Mouse (Mus musculus): ENCODE measurements around the gene Agtrap.

Agtrap gene

GRCm38 (mm10) chr4:148035440-148035839 is 52.4 kb downstream of the Agtrap start:
- POLR2A ChIA-PET: interaction anchor here (0.6 to 43.0 kb wide), 19 partner anchors 1 to 413 kb away, joined by 3 to 812 read pairs (median 3); partner anchors contain the start of genes Agtrap (in 2 of the 4), Clcn6 (in 1 of the 4), Disp3 (in 1 of the 4) and Mthfr (in 1 of the 4)
- CTCF ChIA-PET: interaction anchor here in 1 of 4 experiments (0.6 kb wide), 1 partner anchor 80 kb away, joined by 4 read pairs; no protein-coding TSS in a partner anchor

- CTCF ChIA-PET: no interaction called here
- POLR2A ChIA-PET: interaction anchor here in 3 of 4 experiments (0.7 to 43.0 kb wide), 23 partner anchors 0 to 120 kb away, joined by 3 to 812 read pairs (median 7); partner anchors contain the start of genes Agtrap (in 2 of the 3), Nppb (in 2 of the 3), Clcn6 (in 1 of the 3) and Mthfr (in 1 of the 3)
These were observed 53.9 kb downstream of the Agtrap start for GRCm38 (mm10) chr4:148033858-148034410.

- POLR2A ChIA-PET: interaction anchor here in 2 of 4 experiments (0.6 to 43.0 kb wide), 11 partner anchors 8 to 147 kb away, joined by 3 to 812 read pairs (median 5); partner anchors contain the start of genes Clcn6 (in 1 of the 2), Mthfr (in 1 of the 2) and Nppb (in 1 of the 2)
These were observed 57.3 kb downstream of the Agtrap start for GRCm38 (mm10) chr4:148030506-148030905.

GRCm38 (mm10) chr4:148029297-148029696 is 58.5 kb downstream of the Agtrap start:
- POLR2A ChIA-PET: interaction anchor here in 3 of 4 experiments (0.7 to 43.0 kb wide), 11 partner anchors 9 to 78 kb away, joined by 3 to 812 read pairs (median 5); partner anchors contain the start of genes Clcn6 (in 3 of the 3) and Mthfr (in 3 of the 3)
- CTCF ChIA-PET: interaction anchor here in 1 of 4 experiments (0.5 kb wide), 1 partner anchor 168 kb away, joined by 3 read pairs; no protein-coding TSS in a partner anchor

More at GRCm38 (mm10) chr4:148030506-148030905, 57.3 kb downstream of the Agtrap start:
- CTCF ChIA-PET: interaction anchor here in 1 of 4 experiments (0.6 kb wide), 1 partner anchor 387 kb away, joined by 4 read pairs; no protein-coding TSS in a partner anchor
